Mouse (Mus musculus) cerebellum, adult 2 months (tissue): ENCODE data around the gene Adamts17.

Experiments used
- CTCF ChIP-seq: fragments of 200-500 bp; IDR thresholded peaks from 2 replicates; pipeline ENCODE4 v1.5.1; 2011; ENCODE audit warnings: low read depth, mild to moderate bottlenecking, control low read depth, low read length, moderate library complexity, borderline replicate concordance; ENCODE audit not compliant: insufficient read depth
- POLR2A ChIP-seq: fragments of 200-500 bp; IDR thresholded peaks from 2 replicates; pipeline ENCODE4 v1.6.1; 2011; ENCODE audit warnings: low read length, control low read depth, borderline replicate concordance; ENCODE audit not compliant: insufficient read depth

DNA sequence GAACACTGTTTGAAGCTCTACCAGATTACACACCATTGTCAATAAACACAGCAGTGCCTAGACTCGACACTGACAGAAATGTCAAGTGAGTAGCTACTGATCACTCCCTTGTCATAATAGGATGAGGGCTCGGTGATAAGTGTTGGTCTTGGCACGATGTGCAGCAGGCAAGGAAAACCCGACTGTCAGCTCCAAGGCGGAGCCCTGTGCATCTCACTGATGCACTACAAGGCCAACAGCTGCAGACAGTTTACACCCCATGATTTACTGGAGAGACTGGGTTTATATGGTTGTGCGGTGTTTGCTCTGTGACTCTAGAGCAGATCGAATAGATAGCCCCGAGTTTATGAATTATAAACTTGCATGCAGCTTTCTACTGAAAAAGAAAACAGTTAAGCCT, 124.0 kb downstream of the Adamts17 start:
- TF ChIP-seq CTCF (no peak), POLR2A (no peak)
